Mouse (Mus musculus): ENCODE results near the gene Rab22a. TPM values are rescaled to one million over a fixed set of nuclear protein-coding genes. Genes with fewer than 3 reads are reported as not detected.

The Rab22a gene
- polyA plus RNA-seq, 1 experiment from 2014 or later: 33.5 TPM

DNA sequence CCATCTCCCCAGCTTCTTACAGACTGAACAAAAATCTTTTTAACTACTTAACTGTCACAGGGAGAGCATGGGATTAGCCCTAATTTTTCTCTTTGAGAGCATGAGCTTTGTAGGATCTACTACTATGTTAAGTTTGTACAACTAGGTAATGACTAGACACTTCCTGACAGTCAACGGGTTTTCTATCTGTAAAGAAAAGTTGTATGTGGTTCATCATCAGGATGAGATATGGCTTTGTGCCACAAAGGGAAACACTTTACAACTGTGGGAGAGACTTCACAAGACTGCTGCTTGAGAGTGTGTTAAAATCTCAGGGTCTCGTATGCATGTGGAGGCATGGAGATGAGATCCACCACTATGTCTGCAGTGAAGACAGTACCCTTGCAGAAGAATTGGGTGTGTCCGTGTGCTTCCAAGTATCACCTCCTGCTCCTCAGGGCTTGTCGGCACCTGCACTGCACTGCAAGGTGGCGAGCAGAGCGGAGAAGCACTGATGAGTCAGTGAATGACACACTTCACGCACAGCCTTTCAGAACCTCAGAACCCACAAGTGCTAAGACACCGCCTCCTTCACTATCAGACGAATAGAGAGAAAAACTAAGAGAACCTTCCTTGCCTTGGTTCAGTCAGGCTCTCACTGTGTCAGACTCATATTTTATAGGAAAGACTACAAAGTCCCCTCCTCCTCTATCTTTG lies 2.8 kb downstream of the Rab22a start:
- no peak for ATAC-seq
- H3K36me3 ChIP-seq (ENCODE audit: control insufficient read depth, insufficient read depth, low read length): no peaks in the 10 kb centered on the region; the same call in 1 of the 2 replicates

DNA sequence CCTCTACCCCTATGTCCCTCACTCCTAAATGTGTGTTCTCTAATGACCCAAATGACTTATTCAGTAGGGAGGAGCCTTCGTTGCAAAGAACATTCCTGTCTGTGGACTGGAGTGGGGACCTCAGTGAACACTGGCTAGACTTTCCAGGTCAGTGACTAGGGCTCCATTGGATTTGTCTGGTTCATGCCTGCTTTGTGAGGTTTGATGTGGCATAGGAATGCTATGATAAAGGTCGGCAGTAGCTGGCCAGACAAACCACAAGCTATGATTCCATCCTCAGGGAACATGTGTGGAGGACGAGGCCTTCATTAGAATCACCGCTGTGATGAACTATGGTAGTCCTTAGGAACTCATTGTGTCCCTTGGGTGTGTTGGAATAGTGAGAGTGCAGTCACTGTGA lies 5.2 kb downstream of the Rab22a start:
- Histone ChIP-seq H3K27ac (ENCODE audit: low read length) (no peak overlapping the region), H3K36me3 (ENCODE audit: control insufficient read depth, insufficient read depth, low read length) (no peaks in the 10 kb centered on the region; the same call in 1 of the 2 replicates), H3K9ac (ENCODE audit: low read depth, low read length) (no peak overlapping the region), H3K27me3 (ENCODE audit: control insufficient read depth, insufficient read depth, low read depth, low read length) (no peaks in the 10 kb centered on the region), H3K9me3 (replicated peaks; ENCODE audit: control insufficient read depth, low read length, poor library complexity, severe bottlenecking) (no peaks in the 10 kb centered on the region), H3K4me1 (ENCODE audit: control insufficient read depth, insufficient read depth, low read length) (peaks cover 12% of the 10 kb centered on the region), H3K4me2 (ENCODE audit: low read length) (no peak overlapping the region), H3K4me3 (ENCODE audit: low read depth, low read length) (no peak overlapping the region)
- ATAC-seq: no peak
- 90% methylated on average over 4 of the region's 4 CpGs for WGBS

More for the DNA sequence above, 2.8 kb downstream of the Rab22a start:
- Histone ChIP-seq H3K27me3 (ENCODE audit: control insufficient read depth, insufficient read depth, low read depth, low read length) (no peaks in the 10 kb centered on the region), H3K27ac (ENCODE audit: low read length) (no peak overlapping the region), H3K4me2 (ENCODE audit: low read length) (no peak overlapping the region), H3K4me1 (ENCODE audit: control insufficient read depth, insufficient read depth, low read length) (peaks cover 17% of the 10 kb centered on the region), H3K4me3 (ENCODE audit: low read depth, low read length) (no peak overlapping the region), H3K9me3 (replicated peaks; ENCODE audit: control insufficient read depth, low read length, poor library complexity, severe bottlenecking) (no peaks in the 10 kb centered on the region), H3K9ac (ENCODE audit: low read depth, low read length) (no peak overlapping the region)
- WGBS: 95% methylated on average over 9 of the region's 9 CpGs

DNA sequence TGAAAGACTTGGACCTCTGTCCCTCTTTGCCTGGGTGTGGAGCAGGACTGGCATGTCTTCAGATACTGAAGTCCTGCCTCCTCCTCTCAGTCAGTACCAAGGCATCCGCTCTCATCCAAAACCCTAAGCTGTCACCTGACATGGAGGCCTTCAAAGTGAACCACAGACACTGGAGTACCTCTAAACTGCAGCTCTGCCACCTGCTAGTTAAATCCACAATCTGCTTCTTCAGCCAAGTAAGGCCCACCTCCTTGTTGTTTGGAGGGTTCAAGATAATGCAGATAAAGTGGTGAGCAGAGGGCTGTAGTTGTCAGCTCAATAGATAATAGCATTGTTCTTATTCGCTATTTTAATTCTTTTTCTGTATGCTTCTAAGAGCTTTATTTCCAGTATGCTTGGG lies 5.7 kb downstream of the Rab22a start:
- no peak overlapping the region for H3K4me3 ChIP-seq (ENCODE audit: low read depth, low read length)
- no peak for ATAC-seq
- H3K4me1 ChIP-seq (ENCODE audit: control insufficient read depth, insufficient read depth, low read length): peaks cover 10% of the 10 kb centered on the region
- no peaks in the 10 kb centered on the region; the same call in 1 of the 2 replicates for H3K36me3 ChIP-seq (ENCODE audit: control insufficient read depth, insufficient read depth, low read length)
- H3K4me2 ChIP-seq (ENCODE audit: low read length): no peak overlapping the region
- H3K27me3 ChIP-seq (ENCODE audit: control insufficient read depth, insufficient read depth, low read depth, low read length): no peaks in the 10 kb centered on the region
- no peaks in the 10 kb centered on the region for H3K9me3 ChIP-seq (replicated peaks; ENCODE audit: control insufficient read depth, low read length, poor library complexity, severe bottlenecking)
- no peak overlapping the region for H3K9ac ChIP-seq (ENCODE audit: low read depth, low read length)
- WGBS: 87% methylated on average over 2 of the region's 2 CpGs
- no peak overlapping the region for H3K27ac ChIP-seq (ENCODE audit: low read length)

DNA sequence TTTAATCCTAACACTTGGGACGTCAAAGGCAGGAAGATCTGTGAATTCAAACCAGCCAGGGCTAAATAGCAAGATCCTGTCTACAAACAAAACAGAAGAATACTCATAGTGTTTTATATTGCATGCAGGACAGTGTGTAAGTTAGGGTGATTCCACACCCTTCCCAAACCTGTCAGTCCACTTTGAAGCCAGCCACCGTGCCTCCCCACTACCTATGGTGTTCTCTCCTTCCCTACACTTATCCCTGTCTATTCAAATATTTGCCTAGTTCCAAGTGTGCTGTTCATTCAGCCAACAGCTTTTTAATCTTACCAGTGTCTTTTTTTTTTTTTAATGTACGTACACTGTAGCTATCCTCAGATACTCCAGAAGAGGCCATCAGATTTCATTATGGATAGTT lies 7.3 kb downstream of the Rab22a start:
- no peak for ATAC-seq
- no peak overlapping the region for H3K9ac ChIP-seq (ENCODE audit: low read depth, low read length)
- no peaks in the 10 kb centered on the region for H3K27me3 ChIP-seq (ENCODE audit: control insufficient read depth, insufficient read depth, low read depth, low read length)
- H3K9me3 ChIP-seq (replicated peaks; ENCODE audit: control insufficient read depth, low read length, poor library complexity, severe bottlenecking): no peaks in the 10 kb centered on the region
- no peak overlapping the region for H3K27ac ChIP-seq (ENCODE audit: low read length)
- no peak overlapping the region for H3K4me2 ChIP-seq (ENCODE audit: low read length)
- H3K4me3 ChIP-seq (ENCODE audit: low read depth, low read length): no peak overlapping the region
- no peaks in the 10 kb centered on the region; the same call in 1 of the 2 replicates for H3K36me3 ChIP-seq (ENCODE audit: control insufficient read depth, insufficient read depth, low read length)
- WGBS: 90% methylated on average over 3 of the region's 3 CpGs
- H3K4me1 ChIP-seq (ENCODE audit: control insufficient read depth, insufficient read depth, low read length): no peaks in the 10 kb centered on the region

DNA sequence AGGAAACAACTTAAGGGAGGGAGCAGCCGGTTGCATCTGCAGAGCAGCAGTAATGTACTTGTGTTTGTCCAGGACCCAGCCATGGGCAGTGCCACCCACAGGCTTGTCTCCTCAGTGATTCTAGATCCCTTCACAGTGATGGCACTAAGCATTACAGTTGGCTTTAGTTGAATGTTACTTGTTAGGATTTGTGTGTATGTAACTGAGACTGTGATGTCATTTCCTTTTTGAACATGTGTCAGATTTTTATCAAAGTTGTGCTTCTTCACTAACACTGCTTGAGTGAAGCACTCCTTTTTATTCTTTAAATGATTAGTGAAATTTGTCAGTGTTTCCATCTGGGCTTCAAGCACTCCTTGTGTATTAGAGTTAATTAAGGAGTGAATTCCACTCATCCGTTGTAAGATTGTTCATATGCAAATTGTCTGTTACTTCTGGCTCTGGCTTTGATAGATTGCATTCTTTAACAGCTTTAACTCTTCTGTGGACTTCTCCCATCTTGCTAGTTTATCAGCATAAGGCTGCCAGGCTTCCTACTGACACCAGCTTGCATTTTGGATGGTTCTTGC lies 12.9 kb downstream of the Rab22a start:
- Histone ChIP-seq H3K4me3 (ENCODE audit: low read depth, low read length) (no peak overlapping the region), H3K4me1 (ENCODE audit: control insufficient read depth, insufficient read depth, low read length) (no peaks in the 10 kb centered on the region), H3K36me3 (ENCODE audit: control insufficient read depth, insufficient read depth, low read length) (no peaks in the 10 kb centered on the region), H3K9me3 (replicated peaks; ENCODE audit: control insufficient read depth, low read length, poor library complexity, severe bottlenecking) (no peaks in the 10 kb centered on the region), H3K9ac (ENCODE audit: low read depth, low read length) (no peak overlapping the region), H3K4me2 (ENCODE audit: low read length) (no peak overlapping the region), H3K27ac (ENCODE audit: low read length) (no peak overlapping the region), H3K27me3 (ENCODE audit: control insufficient read depth, insufficient read depth, low read depth, low read length) (no peaks in the 10 kb centered on the region)
- ATAC-seq: no peak
- 60% methylated on average over 2 of the region's 2 CpGs for WGBS

DNA sequence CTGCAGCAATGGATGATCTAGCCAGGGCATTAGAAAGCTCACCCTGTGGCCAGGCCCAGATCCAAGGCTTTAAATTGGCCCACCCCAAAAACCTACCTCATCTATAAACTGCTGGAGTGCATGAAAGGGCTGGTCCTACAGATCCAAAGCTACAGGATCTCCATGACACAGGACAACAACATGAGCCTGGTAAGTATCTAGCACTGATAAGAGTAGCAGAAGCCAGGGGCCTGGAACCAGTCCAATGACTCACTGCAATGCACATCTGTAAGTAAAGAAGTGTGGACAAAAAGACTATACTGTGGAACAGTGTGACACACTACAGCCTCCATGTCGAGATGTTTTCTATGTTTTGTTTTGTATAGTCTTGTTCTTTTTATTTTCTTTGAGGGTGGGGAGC lies 13.9 kb downstream of the Rab22a start:
- Histone ChIP-seq H3K9me3 (replicated peaks; ENCODE audit: control insufficient read depth, low read length, poor library complexity, severe bottlenecking) (no peaks in the 10 kb centered on the region), H3K27ac (ENCODE audit: low read length) (no peak overlapping the region), H3K9ac (ENCODE audit: low read depth, low read length) (no peak overlapping the region), H3K4me3 (ENCODE audit: low read depth, low read length) (no peak overlapping the region), H3K27me3 (ENCODE audit: control insufficient read depth, insufficient read depth, low read depth, low read length) (no peaks in the 10 kb centered on the region), H3K4me1 (ENCODE audit: control insufficient read depth, insufficient read depth, low read length) (no peaks in the 10 kb centered on the region), H3K4me2 (ENCODE audit: low read length) (no peak overlapping the region), H3K36me3 (ENCODE audit: control insufficient read depth, insufficient read depth, low read length) (no peaks in the 10 kb centered on the region)
- no peak for ATAC-seq
- 92% methylated on average over 1 of the region's 1 CpGs for WGBS

DNA sequence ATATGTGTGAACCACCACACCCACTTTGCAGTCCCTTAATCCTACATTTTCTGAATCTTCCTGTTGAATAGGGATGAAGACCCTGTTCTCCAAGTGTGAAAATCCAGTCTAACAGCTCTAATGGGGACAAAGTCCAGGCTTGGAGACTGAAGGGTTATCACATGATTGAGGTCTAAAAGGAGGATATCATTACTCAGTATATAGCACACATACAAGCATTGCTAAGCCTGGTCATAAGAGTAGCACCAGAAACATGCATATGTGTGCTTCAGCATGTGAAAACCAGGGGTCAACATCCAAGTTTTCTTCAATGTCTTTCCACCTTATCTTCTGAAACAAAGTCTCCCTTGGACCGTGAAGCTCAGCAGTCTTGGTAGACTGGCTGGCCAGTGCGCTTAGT lies 19.0 kb downstream of the Rab22a start:
- no peak for ATAC-seq
- no peaks in the 10 kb centered on the region for H3K9me3 ChIP-seq (replicated peaks; ENCODE audit: control insufficient read depth, low read length, poor library complexity, severe bottlenecking)
- H3K9ac ChIP-seq (ENCODE audit: low read depth, low read length): no peak overlapping the region
- WGBS: 95% methylated on average over 2 of the region's 2 CpGs
- no peak overlapping the region for H3K4me2 ChIP-seq (ENCODE audit: low read length)
- no peak overlapping the region for H3K27ac ChIP-seq (ENCODE audit: low read length)
- no peak overlapping the region for H3K4me3 ChIP-seq (ENCODE audit: low read depth, low read length)
- H3K27me3 ChIP-seq (ENCODE audit: control insufficient read depth, insufficient read depth, low read depth, low read length): no peaks in the 10 kb centered on the region
- no peaks in the 10 kb centered on the region for H3K4me1 ChIP-seq (ENCODE audit: control insufficient read depth, insufficient read depth, low read length)
- H3K36me3 ChIP-seq (ENCODE audit: control insufficient read depth, insufficient read depth, low read length): no peaks in the 10 kb centered on the region

DNA sequence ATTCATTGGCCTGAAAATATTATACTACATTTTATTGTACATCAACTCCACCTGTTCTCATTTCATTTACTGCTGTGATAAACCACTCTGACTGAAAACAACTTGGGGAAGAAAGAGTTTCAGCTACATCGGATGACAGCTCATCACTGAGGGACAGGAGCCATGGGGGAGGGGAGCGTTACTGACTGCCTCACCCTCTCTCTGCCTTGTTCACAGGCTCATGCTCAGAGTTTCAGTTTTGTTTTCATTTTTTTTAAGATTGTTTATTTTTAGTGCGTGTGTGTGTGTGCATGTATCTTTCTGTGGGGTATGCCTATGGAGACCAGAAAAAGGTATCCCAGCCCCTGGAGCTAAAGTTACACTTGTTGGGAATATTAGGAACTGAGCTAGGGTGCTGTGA lies 19.7 kb downstream of the Rab22a start:
- Histone ChIP-seq H3K36me3 (ENCODE audit: control insufficient read depth, insufficient read depth, low read length) (no peaks in the 10 kb centered on the region), H3K27me3 (ENCODE audit: control insufficient read depth, insufficient read depth, low read depth, low read length) (no peaks in the 10 kb centered on the region), H3K4me3 (ENCODE audit: low read depth, low read length) (no peak overlapping the region), H3K9me3 (replicated peaks; ENCODE audit: control insufficient read depth, low read length, poor library complexity, severe bottlenecking) (no peaks in the 10 kb centered on the region), H3K4me1 (ENCODE audit: control insufficient read depth, insufficient read depth, low read length) (no peaks in the 10 kb centered on the region), H3K27ac (ENCODE audit: low read length) (no peak overlapping the region), H3K4me2 (ENCODE audit: low read length) (no peak overlapping the region), H3K9ac (ENCODE audit: low read depth, low read length) (no peak overlapping the region)
- ATAC-seq: no peak
- 75% methylated on average over 3 of the region's 3 CpGs for WGBS

DNA sequence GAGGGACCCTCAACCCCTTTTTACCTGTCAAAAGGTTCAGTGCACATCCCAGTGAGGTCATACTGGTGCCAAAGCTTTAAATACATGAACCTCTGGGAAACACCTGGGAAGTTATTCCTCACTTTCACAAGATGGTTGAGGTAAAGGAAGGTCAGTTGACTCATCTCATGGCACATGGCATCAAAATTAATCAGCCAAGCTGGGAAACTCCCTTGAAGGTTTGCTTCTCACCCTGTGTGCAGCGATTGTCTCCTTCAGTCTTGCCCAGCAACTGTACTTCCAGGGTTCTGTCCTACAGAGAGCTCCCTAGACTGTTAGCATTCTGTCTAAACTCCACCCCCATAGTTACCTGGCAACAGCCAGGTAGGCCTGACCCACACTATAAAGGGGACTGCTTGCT lies 20.6 kb downstream of the Rab22a start:
- WGBS: 73% methylated on average over 1 of the region's 1 CpGs
- no peak for ATAC-seq
- Histone ChIP-seq H3K4me3 (ENCODE audit: low read depth, low read length) (no peak overlapping the region), H3K9ac (ENCODE audit: low read depth, low read length) (no peak overlapping the region), H3K36me3 (ENCODE audit: control insufficient read depth, insufficient read depth, low read length) (no peaks in the 10 kb centered on the region), H3K4me2 (ENCODE audit: low read length) (no peak overlapping the region), H3K9me3 (replicated peaks; ENCODE audit: control insufficient read depth, low read length, poor library complexity, severe bottlenecking) (no peaks in the 10 kb centered on the region), H3K4me1 (ENCODE audit: control insufficient read depth, insufficient read depth, low read length) (no peaks in the 10 kb centered on the region), H3K27ac (ENCODE audit: low read length) (no peak overlapping the region), H3K27me3 (ENCODE audit: control insufficient read depth, insufficient read depth, low read depth, low read length) (no peaks in the 10 kb centered on the region)

Data from midbrain, embryonic 16.5 days (tissue).